Mouse (Mus musculus): ENCODE results near the gene Rbm39. TPM values are rescaled to one million over a fixed set of nuclear protein-coding genes. Genes with fewer than 3 reads are reported as not detected.

Gene Rbm39
- polyA plus RNA-seq, 1 experiment, result 144 TPM

- DNase-seq, result peak; percentile 79 to 89
- no peak overlapping the region for H3K4me3 ChIP-seq (replicated peaks; ENCODE audit: insufficient read depth, low read depth, low read length)
- peak overlapping the region; percentile 59 for H3K27ac ChIP-seq (ENCODE audit: insufficient read depth, low read length)
- H3K4me1 ChIP-seq (ENCODE audit: control insufficient read depth, insufficient read depth, low read length), result peaks cover 14% of the 10 kb centered on the region; the same call in 1 of the 2 replicates
- 3% methylated on average over 3 of the region's 3 CpGs for WGBS
- no peak for TF ChIP-seq POLR2A (IDR thresholded peaks at IDR 0.05; ENCODE audit: borderline replicate concordance, insufficient read depth, low read length)
- no peak for TF ChIP-seq CTCF (IDR thresholded peaks at IDR 0.05; ENCODE audit: borderline replicate concordance, insufficient read depth, low read depth, low read length)
- H3K27me3 ChIP-seq (ENCODE audit: control insufficient read depth, insufficient read depth, low read length), result no peaks in the 10 kb centered on the region
Observed at GRCm38 (mm10) chr2:156202848-156203437, 22.9 kb upstream of the Rbm39 start.

GRCm38 (mm10) chr2:156201486-156201885 is 21.4 kb upstream of the Rbm39 start:
- Histone ChIP-seq H3K4me1 (ENCODE audit: control insufficient read depth, insufficient read depth, low read length) (peaks cover 14% of the 10 kb centered on the region; the same call in 1 of the 2 replicates), H3K4me3 (replicated peaks; ENCODE audit: insufficient read depth, low read depth, low read length) (no peak overlapping the region), H3K27ac (ENCODE audit: insufficient read depth, low read length) (no peak overlapping the region), H3K27me3 (ENCODE audit: control insufficient read depth, insufficient read depth, low read length) (no peaks in the 10 kb centered on the region)
- TF ChIP-seq POLR2A (IDR thresholded peaks at IDR 0.05; ENCODE audit: borderline replicate concordance, insufficient read depth, low read length), result no peak
- TF ChIP-seq CTCF (IDR thresholded peaks at IDR 0.05; ENCODE audit: borderline replicate concordance, insufficient read depth, low read depth, low read length), result no peak
- DNase-seq, result no peak
- WGBS, result 89% methylated on average over 4 of the region's 4 CpGs

- WGBS, result 20% methylated on average over 3 of the region's 3 CpGs
- TF ChIP-seq POLR2A (IDR thresholded peaks at IDR 0.05; ENCODE audit: borderline replicate concordance, insufficient read depth, low read length) (no peak), CTCF (IDR thresholded peaks at IDR 0.05; ENCODE audit: borderline replicate concordance, insufficient read depth, low read depth, low read length) (no peak)
- DNase-seq, result no peak
- H3K27ac ChIP-seq (ENCODE audit: insufficient read depth, low read length), result no peak overlapping the region
- H3K4me1 ChIP-seq (ENCODE audit: control insufficient read depth, insufficient read depth, low read length), result peaks cover 14% of the 10 kb centered on the region; the same call in 1 of the 2 replicates
- no peaks in the 10 kb centered on the region for H3K27me3 ChIP-seq (ENCODE audit: control insufficient read depth, insufficient read depth, low read length)
- H3K4me3 ChIP-seq (replicated peaks; ENCODE audit: insufficient read depth, low read depth, low read length), result no peak overlapping the region
Observed at GRCm38 (mm10) chr2:156199944-156200343, 19.9 kb upstream of the Rbm39 start.

- WGBS, result 3% methylated on average over 17 of the region's 17 CpGs
- Histone ChIP-seq H3K27me3 (ENCODE audit: control insufficient read depth, insufficient read depth, low read length) (no peaks in the 10 kb centered on the region), H3K4me1 (ENCODE audit: control insufficient read depth, insufficient read depth, low read length) (no peaks in the 10 kb centered on the region; the same call in 1 of the 2 replicates), H3K27ac (ENCODE audit: insufficient read depth, low read length) (no peak overlapping the region; the same call in 1 of the 2 replicates), H3K4me3 (replicated peaks; ENCODE audit: insufficient read depth, low read depth, low read length) (peak overlapping the region; percentile 92)
- DNase-seq, result no peak
- no peak for TF ChIP-seq CTCF (IDR thresholded peaks at IDR 0.05; ENCODE audit: borderline replicate concordance, insufficient read depth, low read depth, low read length)
- no peak for TF ChIP-seq POLR2A (IDR thresholded peaks at IDR 0.05; ENCODE audit: borderline replicate concordance, insufficient read depth, low read length)
Observed at GRCm38 (mm10) chr2:156197129-156197911, 17.3 kb upstream of the Rbm39 start.

- peak; percentile 98 to 99 for DNase-seq
- H3K27ac ChIP-seq (ENCODE audit: insufficient read depth, low read length), result peak within 1 kb of the TSS; percentile 90
- TF ChIP-seq POLR2A (IDR thresholded peaks at IDR 0.05; ENCODE audit: borderline replicate concordance, insufficient read depth, low read length), result peak; percentile 73
- no peak for TF ChIP-seq CTCF (IDR thresholded peaks at IDR 0.05; ENCODE audit: borderline replicate concordance, insufficient read depth, low read depth, low read length)
- H3K27me3 ChIP-seq (ENCODE audit: control insufficient read depth, insufficient read depth, low read length), result no peaks in the 10 kb centered on the region
- H3K4me3 ChIP-seq (replicated peaks; ENCODE audit: insufficient read depth, low read depth, low read length), result peak within 1 kb of the TSS; percentile 92
- H3K4me1 ChIP-seq (ENCODE audit: control insufficient read depth, insufficient read depth, low read length), result no peaks in the 10 kb centered on the region; the same call in 1 of the 2 replicates
- under 1% methylated on average over 85 of the region's 88 CpGs for WGBS
Observed at GRCm38 (mm10) chr2:156196302-156197128, 16.5 kb upstream of the Rbm39 start, which contains the start of gene Phf20. Gene Phf20, plus strand, starts transcription at chr2:156196466.

GRCm38 (mm10) chr2:156194571-156194970 is 14.5 kb upstream of the Rbm39 start:
- no peaks in the 10 kb centered on the region for H3K27me3 ChIP-seq (ENCODE audit: control insufficient read depth, insufficient read depth, low read length)
- TF ChIP-seq CTCF (IDR thresholded peaks at IDR 0.05; ENCODE audit: borderline replicate concordance, insufficient read depth, low read depth, low read length) (no peak), POLR2A (IDR thresholded peaks at IDR 0.05; ENCODE audit: borderline replicate concordance, insufficient read depth, low read length) (no peak)
- H3K27ac ChIP-seq (ENCODE audit: insufficient read depth, low read length), result no peak overlapping the region
- DNase-seq, result no peak
- H3K4me1 ChIP-seq (ENCODE audit: control insufficient read depth, insufficient read depth, low read length), result no peaks in the 10 kb centered on the region; the same call in 1 of the 2 replicates
- H3K4me3 ChIP-seq (replicated peaks; ENCODE audit: insufficient read depth, low read depth, low read length), result no peak overlapping the region

GRCm38 (mm10) chr2:156193066-156193862 is 13.2 kb upstream of the Rbm39 start:
- WGBS, result 83% methylated on average over 3 of the region's 3 CpGs
- Histone ChIP-seq H3K4me1 (ENCODE audit: control insufficient read depth, insufficient read depth, low read length) (no peaks in the 10 kb centered on the region; the same call in 1 of the 2 replicates), H3K27ac (ENCODE audit: insufficient read depth, low read length) (no peak overlapping the region), H3K4me3 (replicated peaks; ENCODE audit: insufficient read depth, low read depth, low read length) (no peak overlapping the region), H3K27me3 (ENCODE audit: control insufficient read depth, insufficient read depth, low read length) (no peaks in the 10 kb centered on the region)
- no peak for DNase-seq
- TF ChIP-seq POLR2A (IDR thresholded peaks at IDR 0.05; ENCODE audit: borderline replicate concordance, insufficient read depth, low read length), result no peak
- TF ChIP-seq CTCF (IDR thresholded peaks at IDR 0.05; ENCODE audit: borderline replicate concordance, insufficient read depth, low read depth, low read length), result no peak
